Mouse (Mus musculus) hindbrain, embryonic 13.5 days (tissue): ENCODE measurements around the gene Tedc1. TPM values are rescaled to one million over a fixed set of nuclear protein-coding genes. Genes with fewer than 3 reads are reported as not detected.

Source experiments
- ATAC-seq: fragments of 200-750 bp; cut with Nextera tagmentation; 2 replicates; pipeline ENCODE4 v1.8.0; 2017; ENCODE audit warnings: moderate TSS enrichment; ENCODE audit not compliant: low FRiP score
- H3K27ac ChIP-seq: fragments of 300-500 bp; sonication (generic); 2 replicates; pipeline ENCODE4 v1.5.1; 2015; ENCODE audit warnings: inconsistent platforms, mild to moderate bottlenecking, moderate library complexity
- H3K27me3 ChIP-seq: fragments of 300-500 bp; sonication (generic); 2 replicates; pipeline ENCODE4 v1.6.1; 2015; ENCODE audit warnings: mild to moderate bottlenecking, inconsistent platforms
- H3K36me3 ChIP-seq: fragments of 300-500 bp; sonication (generic); 2 replicates; pipeline ENCODE4 v1.6.1; 2015; ENCODE audit warnings: mild to moderate bottlenecking, inconsistent platforms
- H3K4me1 ChIP-seq: fragments of 300-500 bp; sonication (generic); replicated peaks from 2 replicates; pipeline ENCODE4 v1.6.1; 2015; ENCODE audit warnings: inconsistent platforms
- H3K4me2 ChIP-seq: fragments of 300-500 bp; sonication (generic); 2 replicates; pipeline ENCODE4 v1.6.1; 2015; ENCODE audit warnings: inconsistent platforms, mild to moderate bottlenecking, moderate library complexity
- H3K4me3 ChIP-seq: fragments of 300-500 bp; sonication (generic); 2 replicates; pipeline ENCODE4 v1.5.1; 2015; ENCODE audit warnings: mild to moderate bottlenecking, inconsistent platforms
- H3K9ac ChIP-seq: fragments of 300-500 bp; sonication (generic); 2 replicates; pipeline ENCODE4 v1.6.1; 2015; ENCODE audit warnings: mild to moderate bottlenecking, inconsistent platforms
- H3K9me3 ChIP-seq: fragments of 300-500 bp; sonication (generic); 2 replicates; pipeline ENCODE4 v1.6.1; 2016; ENCODE audit warnings: inconsistent platforms
- WGBS: fragments of 180-500 bp; shearing (Covaris S2); methylation state at CpG from one replicate; pipeline ENCODE4 v1.1.7; 2015; 5-methylcytosine and 5-hydroxymethylcytosine counted together
- polyA plus RNA-seq: library from polyadenylated mRNA; unstranded; fragments of >200 nt; fragmentation: Nextera tagmentation; extraction: Ambion mirVana; gene quantifications from 2 replicates; pipeline ENCODE4 v1.2.1, GENCODE M21; 2015

Gene Tedc1
- polyA plus RNA-seq, 1 experiment from 2014 or later: 19.9 TPM

DNA sequence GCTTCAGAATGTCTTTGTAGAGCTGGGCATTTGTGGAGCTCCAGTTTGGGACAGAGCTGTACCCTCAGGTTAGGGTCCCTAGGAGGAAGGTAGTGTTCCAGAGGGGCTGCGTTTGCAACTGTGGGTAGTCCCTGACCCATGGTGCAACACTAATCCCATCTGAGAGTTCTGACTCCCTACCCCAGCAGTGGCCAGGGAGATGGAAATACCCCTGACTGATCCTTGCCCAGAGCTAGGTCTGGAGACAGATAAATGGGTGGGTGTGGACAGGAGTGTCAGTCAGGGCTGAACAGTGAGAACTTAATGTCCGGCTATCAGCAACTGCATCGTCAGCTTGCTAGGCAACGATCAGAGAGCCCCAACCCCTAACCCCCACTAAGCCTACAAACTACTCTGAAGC lies 5.6 kb upstream of the Tedc1 start:
- H3K36me3 ChIP-seq: peaks cover 2% of the 10 kb centered on the region
- H3K27me3 ChIP-seq: peaks cover 58% of the 10 kb centered on the region
- H3K4me3 ChIP-seq: no peak overlapping the region
- no peak for ATAC-seq
- peaks cover 54% of the 10 kb centered on the region for H3K4me1 ChIP-seq
- no peak overlapping the region for H3K27ac ChIP-seq
- WGBS: 92% methylated on average over 4 of the region's 4 CpGs
- H3K4me2 ChIP-seq: no peak overlapping the region
- no peaks in the 10 kb centered on the region for H3K9me3 ChIP-seq
- H3K9ac ChIP-seq: no peak overlapping the region

DNA sequence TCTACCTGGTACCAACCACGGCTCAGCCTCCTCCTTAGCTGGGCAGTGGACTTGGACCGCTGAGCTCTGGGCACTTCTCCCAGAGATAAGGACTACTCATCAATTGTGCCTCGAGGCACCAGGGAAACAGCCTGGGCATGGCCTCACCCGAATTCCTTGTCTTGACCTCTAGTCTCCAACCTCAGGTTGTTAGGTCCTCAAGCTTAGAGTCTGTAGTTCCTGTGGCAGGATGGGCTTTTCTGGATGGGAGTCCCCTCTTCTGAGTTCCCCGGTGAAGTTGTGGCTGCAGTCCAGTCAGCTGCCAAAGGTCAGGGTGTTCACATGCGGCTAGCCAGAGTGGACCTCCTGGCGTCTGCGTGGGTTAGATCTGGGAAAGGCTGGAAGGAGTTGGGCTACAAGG lies 5.2 kb upstream of the Tedc1 start:
- Histone ChIP-seq H3K4me2 (no peak overlapping the region), H3K9me3 (no peaks in the 10 kb centered on the region), H3K27ac (no peak overlapping the region), H3K4me3 (no peak overlapping the region), H3K27me3 (peaks cover 54% of the 10 kb centered on the region), H3K36me3 (no peaks in the 10 kb centered on the region), H3K4me1 (peaks cover 51% of the 10 kb centered on the region), H3K9ac (no peak overlapping the region)
- WGBS: 77% methylated on average over 8 of the region's 8 CpGs
- no peak for ATAC-seq

DNA sequence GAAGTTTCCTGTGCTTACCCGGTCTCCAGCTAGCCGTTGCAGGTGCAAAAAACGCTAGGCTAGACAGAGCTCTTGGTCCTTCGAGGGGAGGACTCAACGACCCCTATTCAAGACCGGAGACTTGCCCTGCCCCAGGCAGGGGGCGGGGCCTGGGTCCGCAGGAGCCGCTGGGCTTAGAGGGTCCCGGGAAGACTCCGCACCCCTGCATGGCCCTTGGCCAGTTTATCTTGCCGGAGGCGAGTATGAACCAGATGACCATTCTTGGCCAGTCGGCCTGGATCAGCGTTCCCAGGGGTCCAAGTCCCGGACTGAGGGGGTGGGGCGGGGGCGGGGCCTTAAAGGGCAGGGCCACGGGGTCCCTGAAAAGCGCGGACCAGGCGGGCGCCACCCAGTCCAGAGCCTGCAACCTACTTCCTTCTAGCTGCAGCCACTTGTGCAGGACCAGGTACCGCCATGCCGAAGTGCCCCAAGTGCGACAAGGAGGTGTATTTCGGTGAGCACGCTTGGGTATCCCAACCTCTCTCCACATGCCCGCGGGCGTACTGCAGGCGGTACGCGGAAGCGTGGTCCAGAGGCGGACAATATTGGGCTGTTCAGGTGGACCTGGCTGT lies 4.5 kb upstream of the Tedc1 start:
- Histone ChIP-seq H3K27me3 (peaks cover 53% of the 10 kb centered on the region), H3K4me2 (peak overlapping the region; percentile 61), H3K36me3 (no peaks in the 10 kb centered on the region), H3K9me3 (no peaks in the 10 kb centered on the region), H3K27ac (no peak overlapping the region), H3K4me1 (peaks cover 47% of the 10 kb centered on the region), H3K4me3 (peak overlapping the region; percentile 35), H3K9ac (peak overlapping the region; percentile 56)
- 1% methylated on average over 36 of the region's 36 CpGs for WGBS
- no peak for ATAC-seq

DNA sequence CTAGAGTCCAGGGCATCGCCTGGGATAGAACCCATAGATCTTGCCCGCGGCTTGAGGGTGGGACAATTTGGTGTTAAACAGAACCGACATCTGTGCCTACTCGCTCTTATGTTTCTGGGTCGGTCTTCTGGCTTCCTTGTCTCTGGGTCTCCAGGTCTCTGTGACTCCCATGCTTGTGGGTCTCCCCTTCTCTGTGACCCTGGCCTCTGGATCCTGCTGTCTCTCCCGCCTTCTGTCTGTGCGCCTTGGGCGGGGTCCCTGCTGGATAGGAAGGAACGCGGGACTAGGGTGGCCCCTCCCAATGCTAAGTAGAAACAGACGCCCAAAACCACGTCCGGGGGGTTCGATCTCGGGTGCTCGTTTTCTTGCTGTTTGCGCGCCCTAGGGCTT lies 4.0 kb upstream of the Tedc1 start:
- Histone ChIP-seq H3K27me3 (peaks cover 53% of the 10 kb centered on the region), H3K36me3 (no peaks in the 10 kb centered on the region), H3K27ac (no peak overlapping the region), H3K4me1 (peaks cover 48% of the 10 kb centered on the region), H3K9ac (peak overlapping the region; percentile 56; the same call in 1 of the 2 replicates), H3K4me2 (peak overlapping the region; percentile 61), H3K9me3 (no peaks in the 10 kb centered on the region), H3K4me3 (peak overlapping the region; percentile 35)
- WGBS: 26% methylated on average over 19 of the region's 19 CpGs
- ATAC-seq: no peak

DNA sequence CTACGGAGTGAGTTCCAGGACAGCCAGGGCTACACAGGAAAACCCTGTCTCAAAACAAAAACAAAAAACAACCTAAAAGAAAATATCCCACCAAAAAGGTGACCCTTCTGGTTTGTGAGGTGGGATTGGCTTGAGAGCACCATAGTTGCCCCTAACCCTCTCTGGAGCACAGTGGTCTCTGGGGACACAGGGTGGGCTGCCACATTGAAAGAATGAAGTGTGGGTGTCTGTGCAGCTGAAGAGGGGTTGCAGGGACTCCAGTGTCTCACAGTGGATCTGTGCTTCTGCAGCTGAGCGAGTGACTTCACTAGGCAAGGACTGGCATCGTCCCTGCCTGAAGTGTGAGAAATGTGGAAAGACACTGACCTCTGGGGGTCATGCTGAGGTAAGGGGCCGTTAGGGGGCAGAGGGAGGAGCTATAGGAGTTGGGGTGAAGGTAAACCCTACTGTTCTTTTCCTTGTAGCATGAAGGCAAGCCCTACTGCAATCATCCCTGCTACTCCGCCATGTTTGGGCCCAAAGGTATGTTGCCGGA lies 3.2 kb upstream of the Tedc1 start:
- H3K27me3 ChIP-seq: peaks cover 53% of the 10 kb centered on the region
- no peak overlapping the region for H3K4me3 ChIP-seq
- no peak for ATAC-seq
- H3K36me3 ChIP-seq: no peaks in the 10 kb centered on the region
- no peak overlapping the region for H3K4me2 ChIP-seq
- H3K27ac ChIP-seq: no peak overlapping the region
- H3K4me1 ChIP-seq: peaks cover 42% of the 10 kb centered on the region
- 81% methylated on average over 6 of the region's 6 CpGs for WGBS
- H3K9ac ChIP-seq: no peak overlapping the region
- H3K9me3 ChIP-seq: no peaks in the 10 kb centered on the region

DNA sequence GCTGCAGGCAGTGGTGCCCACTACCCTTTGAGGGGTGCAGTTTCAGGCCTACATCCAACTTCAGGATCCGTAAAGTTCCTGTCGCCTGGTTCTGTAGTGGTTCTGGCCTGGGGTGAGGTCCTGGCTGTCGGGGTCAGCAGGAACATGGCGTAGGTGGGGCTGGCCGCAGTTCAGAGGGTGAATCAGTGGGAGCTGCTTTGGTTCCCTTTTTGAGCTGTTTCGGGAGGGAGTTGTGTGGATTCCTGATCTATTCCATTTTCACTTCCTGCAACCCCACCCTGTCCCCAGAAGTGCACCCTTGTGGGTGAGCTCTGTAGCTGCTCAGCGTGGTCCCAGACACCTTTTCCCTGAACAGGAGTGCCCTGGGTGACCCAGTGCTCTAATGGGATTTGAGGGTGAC lies 2.2 kb upstream of the Tedc1 start:
- WGBS: 94% methylated on average over 7 of the region's 7 CpGs

DNA sequence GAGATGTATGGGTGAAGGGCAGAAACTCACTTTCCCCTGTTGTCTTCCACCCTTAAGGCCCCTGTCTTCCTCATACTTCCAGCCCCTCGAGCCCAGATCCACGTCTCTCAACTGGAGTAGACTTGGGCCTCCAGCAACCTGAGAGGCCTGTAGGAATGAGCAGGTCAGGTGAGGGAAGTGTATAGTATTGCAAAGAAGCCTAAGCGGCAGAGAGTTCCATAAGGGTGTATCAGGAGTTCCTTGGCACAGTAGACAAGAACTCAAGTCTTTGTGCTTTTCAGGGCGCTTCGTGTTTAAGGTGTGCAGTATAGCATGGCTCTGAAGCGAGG lies 1.5 kb upstream of the Tedc1 start:
- H3K27ac ChIP-seq: 0 out of 2 replicates have a peak overlapping the region, but pooled peaks have one; percentile 56
- ATAC-seq: no peak
- peak overlapping the region; percentile 62 for H3K4me2 ChIP-seq
- H3K27me3 ChIP-seq: peaks cover 47% of the 10 kb centered on the region
- H3K4me1 ChIP-seq: peaks cover 33% of the 10 kb centered on the region
- peak overlapping the region; percentile 69 for H3K9ac ChIP-seq
- no peaks in the 10 kb centered on the region for H3K9me3 ChIP-seq
- H3K36me3 ChIP-seq: no peaks in the 10 kb centered on the region
- 86% methylated on average over 6 of the region's 6 CpGs for WGBS
- H3K4me3 ChIP-seq: peak overlapping the region; percentile 38; the same call in 1 of the 2 replicates

More for the DNA sequence above, 2.2 kb upstream of the Tedc1 start:
- Histone ChIP-seq H3K27me3 (peaks cover 47% of the 10 kb centered on the region), H3K4me1 (peaks cover 35% of the 10 kb centered on the region), H3K9ac (no peak overlapping the region), H3K27ac (no peak overlapping the region), H3K4me2 (no peak overlapping the region), H3K9me3 (no peaks in the 10 kb centered on the region), H3K36me3 (no peaks in the 10 kb centered on the region), H3K4me3 (no peak overlapping the region)
- ATAC-seq: no peak

DNA sequence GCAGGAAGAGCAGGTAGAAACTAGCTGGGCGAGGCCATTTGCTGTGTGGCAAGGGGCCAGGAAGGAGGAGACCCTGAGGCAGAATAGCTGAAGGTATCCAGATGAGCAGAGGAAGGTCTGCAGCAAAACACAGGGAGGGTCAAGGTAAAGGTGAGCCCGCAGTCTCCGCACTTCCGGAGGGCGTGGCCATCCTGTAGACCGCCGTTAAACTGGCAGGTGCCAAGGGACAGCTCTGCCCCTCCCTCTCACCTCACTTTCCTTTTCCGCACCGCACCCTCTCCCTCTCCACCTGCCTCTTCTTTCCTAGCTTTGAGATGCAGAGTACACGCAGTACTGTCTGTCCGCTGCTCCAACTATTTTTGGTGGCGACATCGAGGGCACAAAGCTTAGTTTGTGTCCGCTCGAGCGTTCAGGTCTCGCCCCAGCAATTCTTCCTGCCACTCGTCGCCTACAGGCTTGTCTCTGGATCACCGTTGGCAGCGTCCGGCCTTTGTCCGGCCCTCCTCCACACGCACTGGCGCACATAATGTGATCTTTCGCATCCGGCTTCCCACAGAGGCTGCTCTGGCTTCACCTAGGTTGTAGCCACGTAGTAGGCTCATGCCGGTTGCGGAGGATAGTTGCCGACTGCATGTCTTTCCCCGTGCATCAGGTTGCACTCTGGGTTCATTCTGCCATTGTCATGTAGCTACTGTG lies 997 bp upstream of the Tedc1 start:
- no peaks in the 10 kb centered on the region for H3K36me3 ChIP-seq
- peaks cover 42% of the 10 kb centered on the region for H3K27me3 ChIP-seq
- H3K4me2 ChIP-seq: peak overlapping the region; percentile 62
- peaks cover 33% of the 10 kb centered on the region for H3K4me1 ChIP-seq
- peak overlapping the region; percentile 38 for H3K4me3 ChIP-seq
- peak overlapping the region; percentile 69 for H3K9ac ChIP-seq
- peak; percentile 9; the same call in 1 of the 2 replicates for ATAC-seq
- H3K27ac ChIP-seq: peak overlapping the region; percentile 56
- WGBS: 4% methylated on average over 32 of the region's 32 CpGs
- H3K9me3 ChIP-seq: no peaks in the 10 kb centered on the region

DNA sequence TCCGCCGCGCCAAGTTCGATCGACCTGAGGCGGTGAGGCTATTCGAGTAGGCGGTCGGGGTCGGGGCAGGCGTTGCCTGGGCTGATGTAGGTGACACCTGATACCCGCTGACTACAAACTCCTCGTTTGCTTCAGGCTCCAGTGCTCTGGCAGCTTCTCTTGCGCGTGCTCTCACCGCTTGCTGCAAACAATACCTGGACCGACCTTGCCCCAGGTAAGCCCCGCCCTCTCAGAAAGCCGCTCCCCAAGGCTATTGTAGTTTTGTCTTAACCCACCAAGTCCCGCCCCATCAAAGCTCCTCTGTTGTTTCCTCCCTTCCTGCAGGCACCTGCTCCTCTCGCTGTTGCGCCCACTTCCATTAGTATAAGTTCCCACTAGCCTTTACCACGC lies 314 bp downstream of the Tedc1 start:
- Histone ChIP-seq H3K36me3 (0 out of 2 replicates have a peak, but pooled peaks cover 4% of the 10 kb centered on the region), H3K4me2 (peak overlapping the region; percentile 93), H3K4me1 (peaks cover 31% of the 10 kb centered on the region), H3K9me3 (no peaks in the 10 kb centered on the region), H3K27ac (peak overlapping the region; percentile 37; the same call in 1 of the 2 replicates), H3K27me3 (peaks cover 29% of the 10 kb centered on the region), H3K9ac (peak overlapping the region; percentile 70), H3K4me3 (peak overlapping the region; percentile 62)
- ATAC-seq: no peak
- under 1% methylated on average over 23 of the region's 23 CpGs for WGBS

DNA sequence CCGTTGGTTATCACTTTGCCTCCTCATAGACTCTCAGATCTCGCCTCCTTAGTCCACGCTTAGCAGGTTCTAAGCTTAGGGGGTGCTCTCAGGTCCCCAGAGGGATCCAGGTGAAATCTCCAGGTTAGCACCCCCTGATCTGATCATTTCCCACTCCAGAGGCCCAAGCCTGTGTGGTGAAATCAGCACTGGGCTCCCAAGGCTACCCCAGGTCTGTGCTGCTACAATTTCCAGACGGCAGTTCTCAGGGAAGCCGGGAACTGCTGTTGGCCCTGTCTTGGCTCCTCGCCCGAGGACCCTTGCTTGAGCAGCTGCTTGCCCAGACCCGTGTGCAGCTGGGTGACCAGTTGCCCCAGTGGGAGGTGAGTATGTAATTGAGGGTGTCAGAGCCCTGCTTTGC lies 781 bp downstream of the Tedc1 start:
- Histone ChIP-seq H3K4me3 (peak overlapping the region; percentile 62), H3K9me3 (no peaks in the 10 kb centered on the region), H3K27me3 (peaks cover 25% of the 10 kb centered on the region), H3K27ac (no peak overlapping the region), H3K4me2 (peak overlapping the region; percentile 93), H3K4me1 (peaks cover 26% of the 10 kb centered on the region), H3K9ac (peak overlapping the region; percentile 70), H3K36me3 (0 out of 2 replicates have a peak, but pooled peaks cover 6% of the 10 kb centered on the region)
- 31% methylated on average over 8 of the region's 8 CpGs for WGBS
- no peak for ATAC-seq

DNA sequence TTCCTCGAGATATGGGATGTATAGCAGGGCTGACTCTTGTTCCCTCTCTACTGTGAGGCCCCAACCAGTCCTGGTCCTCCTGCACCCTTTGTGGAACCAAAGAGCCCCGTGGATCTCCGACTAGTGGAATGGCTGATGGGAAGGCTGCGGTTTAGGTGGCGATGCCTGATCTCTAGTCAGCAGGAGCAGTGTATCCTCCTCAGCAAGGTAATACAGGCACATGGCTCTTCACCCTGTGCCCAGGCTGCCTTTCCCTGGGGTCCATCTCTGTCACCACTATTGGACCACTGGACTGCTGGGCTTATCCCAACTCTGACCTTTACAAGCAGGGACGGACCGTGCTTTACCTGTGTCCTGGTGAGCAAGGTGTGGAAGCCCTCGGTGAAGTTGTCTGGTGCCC lies 1.3 kb downstream of the Tedc1 start:
- H3K9ac ChIP-seq: peak overlapping the region; percentile 24; the same call in 1 of the 2 replicates
- no peak for ATAC-seq
- WGBS: 93% methylated on average over 8 of the region's 8 CpGs

DNA sequence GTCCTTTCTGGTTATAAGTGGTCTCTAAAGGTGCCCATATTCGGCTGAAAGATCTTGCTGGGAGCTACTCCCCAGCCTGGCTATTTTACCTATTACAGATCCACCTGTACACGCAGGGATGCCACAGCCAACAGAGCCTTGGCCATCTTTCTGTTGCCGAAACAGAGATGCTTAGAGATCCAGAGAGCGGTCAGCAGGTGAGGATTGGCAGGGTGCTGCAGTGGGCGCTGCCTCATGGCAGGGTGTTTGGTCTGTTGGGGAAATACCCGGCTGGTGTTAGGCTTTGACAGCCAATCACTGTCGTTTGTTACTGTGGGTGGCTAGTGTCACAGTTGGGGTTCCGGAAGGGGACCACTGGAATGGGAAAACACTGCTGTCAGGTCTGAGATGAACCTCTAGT lies 1.8 kb downstream of the Tedc1 start:
- WGBS: 94% methylated on average over 8 of the region's 8 CpGs

More for the DNA sequence above, 1.3 kb downstream of the Tedc1 start:
- peak overlapping the region; percentile 93; the same call in 1 of the 2 replicates for H3K4me2 ChIP-seq
- H3K4me3 ChIP-seq: no peak overlapping the region
- 0 out of 2 replicates have a peak, but pooled peaks cover 6% of the 10 kb centered on the region for H3K36me3 ChIP-seq
- H3K4me1 ChIP-seq: peaks cover 23% of the 10 kb centered on the region
- H3K27me3 ChIP-seq: peaks cover 19% of the 10 kb centered on the region
- no peak overlapping the region for H3K27ac ChIP-seq
- H3K9me3 ChIP-seq: no peaks in the 10 kb centered on the region

More for the DNA sequence above, 1.8 kb downstream of the Tedc1 start:
- H3K9ac ChIP-seq: peak overlapping the region; percentile 24; the same call in 1 of the 2 replicates
- H3K36me3 ChIP-seq: peaks cover 7% of the 10 kb centered on the region; the same call in 1 of the 2 replicates
- H3K4me1 ChIP-seq: peaks cover 24% of the 10 kb centered on the region
- H3K4me3 ChIP-seq: no peak overlapping the region
- ATAC-seq: no peak
- H3K9me3 ChIP-seq: no peaks in the 10 kb centered on the region
- no peak overlapping the region for H3K27ac ChIP-seq
- peaks cover 15% of the 10 kb centered on the region for H3K27me3 ChIP-seq
- H3K4me2 ChIP-seq: no peak overlapping the region
